Mouse (Mus musculus) MEL (cell line): Measurements from ENCODE around the gene Nbeal1. TPM values are rescaled to one million over a fixed set of nuclear protein-coding genes. Genes with fewer than 3 reads are reported as not detected.

Experiments
- DNase-seq: peaks from one replicate; pipeline ENCODE4 v3.0.0; 2011; ENCODE audit warnings: low read depth, low spot score
- H3K27ac ChIP-seq: 2 replicates; pipeline ENCODE4 v1.5.1; 2012; ENCODE audit warnings: low read depth, mild to moderate bottlenecking, control low read depth, low read length, moderate library complexity; ENCODE audit not compliant: control insufficient read depth
- H3K27me3 ChIP-seq, 2 experiments: fragments of 150-350 bp in 1 of 2; sonication (generic) in 1 of 2; 2 replicates each; pipeline ENCODE4 v1.6.1; 2012; ENCODE audit warnings: low read length in 2 of 2, mild to moderate bottlenecking in 2 of 2, improper control_type of control experiment in 1 of 2, moderate library complexity in 1 of 2; ENCODE audit not compliant: insufficient read depth in 2 of 2, control insufficient read depth in 1 of 2
- H3K36me3 ChIP-seq, 2 experiments: 2 replicates each; pipeline ENCODE4 v1.6.1; 2012 to 2014; ENCODE audit warnings: low read length in 2 of 2, improper control_type of control experiment in 1 of 2, inconsistent platforms in 1 of 2, mild to moderate bottlenecking in 1 of 2; ENCODE audit not compliant: insufficient read depth in 2 of 2, control insufficient read depth in 1 of 2
- H3K4me1 ChIP-seq, 2 experiments: fragments of 150-350 bp in 1 of 2; sonication (generic) in 1 of 2; 2 replicates each; pipeline ENCODE4 v1.6.1; 2012; ENCODE audit warnings: low read length in 2 of 2, improper control_type of control experiment in 1 of 2, mild to moderate bottlenecking in 1 of 2; ENCODE audit not compliant: insufficient read depth in 2 of 2, control insufficient read depth in 1 of 2
- H3K4me3 ChIP-seq, 2 experiments: fragments of 150-350 bp in 1 of 2; sonication (generic) in 1 of 2; 2 replicates each; pipeline ENCODE4 v1.5.1; 2012; ENCODE audit warnings: low read depth in 2 of 2, low read length in 2 of 2, mild to moderate bottlenecking in 2 of 2, moderate library complexity in 2 of 2, control low read depth in 1 of 2, improper control_type of control experiment in 1 of 2; ENCODE audit not compliant: control insufficient read depth in 1 of 2, insufficient read depth in 1 of 2
- H3K79me2 ChIP-seq: 2 replicates; pipeline ENCODE4 v1.6.1; 2012; ENCODE audit warnings: mild to moderate bottlenecking, low read length, moderate library complexity; ENCODE audit not compliant: control insufficient read depth, poor library complexity, insufficient read depth
- H3K9ac ChIP-seq: 2 replicates; pipeline ENCODE4 v1.6.1; 2012; ENCODE audit warnings: low read depth, mild to moderate bottlenecking, control low read depth, low read length, moderate library complexity; ENCODE audit not compliant: control insufficient read depth, poor library complexity, severe bottlenecking
- H3K9me3 ChIP-seq: fragments of 150-350 bp; sonication (generic); replicated peaks from 2 replicates; pipeline ENCODE4 v1.6.1; 2012; ENCODE audit warnings: mild to moderate bottlenecking, low read length, improper control_type of control experiment, moderate library complexity; ENCODE audit not compliant: insufficient read depth
- CHD1 ChIP-seq: IDR thresholded peaks from 2 replicates; pipeline ENCODE4 v1.6.1; 2012; ENCODE audit warnings: low read depth, mild to moderate bottlenecking, inconsistent platforms, low read length, improper control_type of control experiment
- E2F4 ChIP-seq: IDR thresholded peaks from 2 replicates; pipeline ENCODE4 v1.6.1; 2011; ENCODE audit warnings: low read depth, low read length, improper control_type of control experiment, borderline replicate concordance
- ELF1 ChIP-seq: IDR thresholded peaks from 2 replicates; pipeline ENCODE4 v1.6.1; 2014; ENCODE audit warnings: low read depth, mild to moderate bottlenecking, inconsistent platforms, low read length, improper control_type of control experiment, moderate library complexity
- ETS1 ChIP-seq: IDR thresholded peaks from 2 replicates; pipeline ENCODE4 v1.6.1; 2012; ENCODE audit warnings: low read depth, mild to moderate bottlenecking, inconsistent platforms, low read length, improper control_type of control experiment, moderate library complexity
- GABPA ChIP-seq: IDR thresholded peaks from 2 replicates; pipeline ENCODE4 v1.6.1; 2012; ENCODE audit warnings: low read depth, mild to moderate bottlenecking, inconsistent platforms, low read length, improper control_type of control experiment, moderate library complexity
- GATA1 ChIP-seq: IDR thresholded peaks from 2 replicates; pipeline ENCODE4 v1.6.1; 2011; ENCODE audit warnings: low read depth, low read length, improper control_type of control experiment
- HCFC1 ChIP-seq: IDR thresholded peaks from 2 replicates; pipeline ENCODE4 v1.6.1; 2012; ENCODE audit warnings: low read depth, mild to moderate bottlenecking, inconsistent platforms, low read length, improper control_type of control experiment, moderate library complexity
- JUND ChIP-seq: IDR thresholded peaks from 2 replicates; pipeline ENCODE4 v1.6.1; 2011; ENCODE audit warnings: low read depth, mild to moderate bottlenecking, improper control_type of control experiment, low read length
- KAT2A ChIP-seq: conservative IDR thresholded peaks from 2 replicates; pipeline ENCODE4 v1.6.1; 2012; ENCODE audit warnings: low read depth, low read length, improper control_type of control experiment, inconsistent platforms
- MAX ChIP-seq: IDR thresholded peaks from 2 replicates; pipeline ENCODE4 v1.6.1; 2011; ENCODE audit warnings: low read length, improper control_type of control experiment
- MXI1 ChIP-seq: IDR thresholded peaks from 2 replicates; pipeline ENCODE4 v1.6.1; 2011; ENCODE audit warnings: mild to moderate bottlenecking, low read depth, low read length, improper control_type of control experiment
- MYB ChIP-seq: IDR thresholded peaks from 2 replicates; pipeline ENCODE4 v1.6.1; 2011; ENCODE audit warnings: mild to moderate bottlenecking, low read depth, low read length, improper control_type of control experiment
- MYC ChIP-seq: IDR thresholded peaks from 2 replicates; pipeline ENCODE4 v1.6.1; 2011; ENCODE audit warnings: low read depth, mild to moderate bottlenecking, low read length, improper control_type of control experiment, moderate library complexity
- NELFE ChIP-seq: IDR thresholded peaks from 2 replicates; pipeline ENCODE4 v1.6.1; 2011; ENCODE audit warnings: low read depth, low read length, improper control_type of control experiment
- NRF1 ChIP-seq: IDR thresholded peaks from 2 replicates; pipeline ENCODE4 v1.6.1; 2014; ENCODE audit warnings: low read depth, mild to moderate bottlenecking, inconsistent platforms, low read length, improper control_type of control experiment, moderate library complexity; ENCODE audit not compliant: poor library complexity, insufficient read depth, severe bottlenecking
- POLR2AphosphoS5 ChIP-seq: IDR thresholded peaks from 2 replicates; pipeline ENCODE4 v1.6.1; 2012; ENCODE audit warnings: low read depth, borderline replicate concordance, mild to moderate bottlenecking, inconsistent platforms, low read length, moderate library complexity, mixed read lengths
- RCOR1 ChIP-seq: IDR thresholded peaks from 2 replicates; pipeline ENCODE4 v1.6.1; 2012; ENCODE audit warnings: low read depth, mild to moderate bottlenecking, inconsistent platforms, low read length, improper control_type of control experiment
- SIN3A ChIP-seq: IDR thresholded peaks from 2 replicates; pipeline ENCODE4 v1.6.1; 2012; ENCODE audit warnings: low read length, improper control_type of control experiment, inconsistent platforms
- SMC3 ChIP-seq: IDR thresholded peaks from 2 replicates; pipeline ENCODE4 v1.6.1; 2011; ENCODE audit warnings: low read depth, low read length, improper control_type of control experiment
- TBP ChIP-seq: IDR thresholded peaks from 2 replicates; pipeline ENCODE4 v1.8.0; 2011; ENCODE audit warnings: low read depth, low read length, improper control_type of control experiment
- TCF12 ChIP-seq: IDR thresholded peaks from 2 replicates; pipeline ENCODE4 v1.6.1; 2014; ENCODE audit warnings: low read depth, mild to moderate bottlenecking, inconsistent platforms, low read length, improper control_type of control experiment, moderate library complexity
- ZC3H11A ChIP-seq: IDR thresholded peaks from 2 replicates; pipeline ENCODE4 v1.6.1; 2012; ENCODE audit warnings: low read depth, mild to moderate bottlenecking, inconsistent platforms, low read length, improper control_type of control experiment
- ZKSCAN1 ChIP-seq: IDR thresholded peaks from 2 replicates; pipeline ENCODE4 v1.6.1; 2012; ENCODE audit warnings: low read depth, mild to moderate bottlenecking, inconsistent platforms, low read length, improper control_type of control experiment, moderate library complexity
- polyA plus RNA-seq, 2 experiments: library from polyadenylated mRNA; stranded (reverse) in 1 of 2; unstranded in 1 of 2; fragments of >175 nt in 1 of 2; fragments of >200 nt in 1 of 2; gene quantifications; 2 replicates each; pipeline versions ENCODE4 v1.2.1 to v1.2.4; 2012; ENCODE audit warnings: low replicate concordance in 2 of 2, low read depth in 1 of 2; ENCODE audit not compliant: insufficient read length in 2 of 2, insufficient read depth in 1 of 2, missing spikeins in 1 of 2
- total RNA-seq: library from RNA; depleted of rRNA; stranded (reverse); fragments of 300-350 nt; gene quantifications from 2 replicates; pipeline ENCODE4 v1.2.3, GENCODE M21; 2012

Nbeal1 gene
- total and polyA plus RNA-seq, 3 experiments: 1.5 to 2.0 TPM; not detected in 1

GRCm38 (mm10) chr1:60169626-60170025, 10.8 kb upstream of the Nbeal1 start:
- TF ChIP-seq JUND: no peak
- TF ChIP-seq E2F4: no peak
- no peak for TF ChIP-seq KAT2A
- no peak for TF ChIP-seq TBP
- TF ChIP-seq ZC3H11A: no peak
- no peak for TF ChIP-seq GATA1
- TF ChIP-seq HCFC1: no peak
- no peak for TF ChIP-seq CHD1
- TF ChIP-seq NELFE: no peak
- no peak for TF ChIP-seq SMC3
- TF ChIP-seq MYB: no peak
- TF ChIP-seq MXI1: no peak
- no peak for TF ChIP-seq SIN3A
- no peak for TF ChIP-seq ELF1
- no peak for TF ChIP-seq ETS1
- no peak for TF ChIP-seq TCF12
- no peak for TF ChIP-seq RCOR1
- no peak for TF ChIP-seq GABPA
- TF ChIP-seq ZKSCAN1: no peak
- DNase-seq: no peak
- H3K4me1 ChIP-seq: no peaks in the 10 kb centered on the region; a peak in 1 of 4 replicates
- no peaks in the 10 kb centered on the region for H3K36me3 ChIP-seq
- no peak overlapping the region for H3K4me3 ChIP-seq
- no peaks in the 10 kb centered on the region for H3K27me3 ChIP-seq
- no peak overlapping the region for H3K9ac ChIP-seq
- H3K79me2 ChIP-seq: no peaks in the 10 kb centered on the region
- H3K9me3 ChIP-seq: no peaks in the 10 kb centered on the region
- no peak overlapping the region for H3K27ac ChIP-seq

- H3K36me3 ChIP-seq: no peaks in the 10 kb centered on the region
- no peaks in the 10 kb centered on the region for H3K27me3 ChIP-seq
- H3K4me1 ChIP-seq: no peaks in the 10 kb centered on the region
- no peak overlapping the region for H3K9ac ChIP-seq
- H3K27ac ChIP-seq: no peak overlapping the region
- DNase-seq: no peak
- H3K9me3 ChIP-seq: no peaks in the 10 kb centered on the region
- H3K79me2 ChIP-seq: no peaks in the 10 kb centered on the region
- no peak overlapping the region for H3K4me3 ChIP-seq
- TF ChIP-seq MXI1 (no peak), TCF12 (no peak), POLR2AphosphoS5 (no peak), RCOR1 (no peak), MYC (no peak), MAX (no peak), SIN3A (no peak), NRF1 (no peak)
- TF ChIP-seq, all 39 proteins: peak for 0
Observed at GRCm38 (mm10) chr1:60170251-60170650, 10.1 kb upstream of the Nbeal1 start.
